Mouse (Mus musculus) E14TG2a.4 (cell line): ENCODE results near the gene Pidd1.
A peak's percentile ranks its signal among the peaks of the same experiment; 100 is the strongest.

Experiments used
- H3K27me3 ChIP-seq: 2 replicates; pipeline ENCODE4 v1.6.1; 2014; ENCODE audit warnings: low read length, control low read depth; ENCODE audit not compliant: insufficient read depth
- H3K36me3 ChIP-seq: 2 replicates; pipeline ENCODE4 v1.6.1; 2014; ENCODE audit warnings: low read length, control low read depth; ENCODE audit not compliant: insufficient read depth
- H3K4me1 ChIP-seq: replicated peaks from 2 replicates; pipeline ENCODE4 v1.6.1; 2014; ENCODE audit warnings: low read depth, low read length, control low read depth
- H3K4me3 ChIP-seq: replicated peaks from 2 replicates; pipeline ENCODE4 v1.5.1; 2014; ENCODE audit warnings: mild to moderate bottlenecking, low read length
- H3K9me3 ChIP-seq: 2 replicates; pipeline ENCODE4 v1.6.1; 2014; ENCODE audit warnings: low read length, control low read depth
- CTCF ChIP-seq: conservative IDR thresholded peaks from 2 replicates; pipeline ENCODE4 v1.5.1; 2014; ENCODE audit warnings: low read length
- NANOG ChIP-seq: IDR thresholded peaks from 2 replicates; pipeline ENCODE4 v1.6.1; 2014; ENCODE audit warnings: borderline replicate concordance, low read length, mixed read lengths
- POU5F1 ChIP-seq: IDR thresholded peaks from 2 replicates; pipeline ENCODE4 v1.6.1; 2014; ENCODE audit warnings: low read length, borderline replicate concordance

Gene Pidd1

DNA sequence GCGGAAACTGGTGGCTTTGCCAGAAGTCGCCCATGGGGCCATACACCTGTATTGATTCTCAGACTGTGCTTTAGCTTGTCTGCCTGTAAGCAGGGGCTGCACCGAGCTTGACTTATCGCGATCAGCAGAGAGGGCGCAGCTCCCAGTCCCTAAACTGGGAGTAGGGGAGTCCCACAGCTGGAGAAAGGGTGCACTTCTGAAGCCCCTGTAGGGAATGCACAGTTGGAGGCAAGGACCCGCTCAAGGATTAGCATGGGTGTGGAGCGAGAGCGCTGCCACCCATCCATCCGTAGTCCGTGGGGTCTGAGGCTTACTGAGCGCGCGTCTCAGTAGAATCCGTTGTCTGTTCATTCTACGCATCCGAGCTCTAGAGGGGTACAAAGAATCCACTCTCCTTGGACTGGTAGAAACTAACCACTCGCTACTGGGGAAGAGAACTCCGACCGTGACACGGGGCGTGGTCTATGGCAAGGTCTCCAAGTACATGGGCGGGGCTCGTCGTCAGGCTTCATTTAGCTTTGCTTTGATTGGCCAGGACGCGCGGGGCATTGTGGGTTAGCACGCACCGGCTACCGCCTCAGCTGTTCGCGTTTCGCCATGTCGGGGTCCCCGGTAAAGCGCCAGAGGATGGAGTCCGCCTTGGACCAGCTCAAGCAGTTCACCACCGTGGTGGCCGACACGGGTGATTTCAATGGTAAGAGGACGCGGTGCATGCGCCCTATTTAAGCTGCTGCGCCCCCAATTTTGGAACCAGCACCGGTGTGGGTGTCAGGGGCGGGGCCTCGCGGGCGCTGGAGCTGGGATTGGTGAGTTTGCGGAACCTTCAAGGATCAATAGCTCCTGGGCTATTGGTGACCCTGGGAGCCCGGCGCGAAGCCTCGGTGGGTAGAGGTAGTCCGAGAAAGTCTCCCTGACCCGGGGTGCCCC, 51.9 kb downstream of the Pidd1 start, which contains the start of gene Taldo1:
Gene Taldo1, plus strand, starts transcription at position 575 of the 927 bp plus-strand sequence.
- Histone ChIP-seq H3K4me3 (peak within 1 kb of the TSS; percentile 92), H3K9me3 (no peaks in the 10 kb centered on the region), H3K27me3 (no peaks in the 10 kb centered on the region), H3K36me3 (peaks cover 20% of the 10 kb centered on the region), H3K4me1 (peaks cover 56% of the 10 kb centered on the region)
- TF ChIP-seq CTCF, result no peak
- TF ChIP-seq NANOG, result no peak
- no peak for TF ChIP-seq POU5F1

DNA sequence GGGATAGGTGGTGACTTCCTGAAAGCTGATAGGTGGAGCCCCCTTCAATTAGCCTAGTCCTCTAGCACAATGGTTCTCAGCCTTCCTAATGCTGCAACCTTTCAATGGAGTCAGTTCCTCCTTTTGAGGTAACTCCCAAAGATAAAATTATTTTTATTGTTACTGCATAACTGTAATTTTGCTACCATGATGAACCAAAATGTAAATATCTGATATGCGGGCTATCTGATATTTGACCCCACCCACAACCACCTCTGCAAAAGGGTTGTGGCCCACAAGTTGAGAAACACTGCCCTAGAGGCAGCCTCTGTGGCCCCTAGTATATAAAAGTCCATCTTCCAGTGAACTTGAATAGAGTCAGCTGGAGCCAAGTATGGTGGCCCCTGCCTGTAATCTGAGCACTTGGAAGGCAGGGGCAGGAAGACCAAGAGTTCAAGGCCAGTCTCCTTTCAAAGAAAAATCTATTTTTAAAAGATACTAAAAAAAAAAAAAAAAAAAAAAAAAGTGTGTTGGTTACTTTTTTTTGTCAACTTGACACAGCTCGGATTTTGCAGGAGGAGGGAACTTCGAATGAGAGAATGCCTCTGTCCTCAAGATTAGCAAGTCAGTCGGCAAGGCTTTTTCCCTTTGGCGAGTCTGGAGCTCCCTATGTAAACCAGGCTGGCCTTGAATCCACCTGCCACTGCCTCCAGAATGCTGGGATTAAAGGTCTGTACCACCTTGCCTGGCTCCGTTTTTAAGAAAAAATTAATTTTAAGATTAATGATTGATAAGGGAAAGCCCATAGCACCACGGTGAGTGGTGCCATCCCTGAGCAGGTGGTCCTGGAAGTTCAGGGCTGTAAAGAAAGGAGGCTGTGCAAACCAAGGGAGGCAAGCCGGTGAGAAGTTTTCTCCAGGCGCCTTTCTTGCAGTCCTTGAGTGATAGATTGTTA, 53.2 kb downstream of the Pidd1 start:
- Histone ChIP-seq H3K27me3 (0 out of 2 replicates have a peak, but pooled peaks cover 4% of the 10 kb centered on the region), H3K36me3 (peaks cover 7% of the 10 kb centered on the region), H3K4me3 (peak overlapping the region; percentile 92; the same call in 1 of the 2 replicates), H3K9me3 (no peaks in the 10 kb centered on the region), H3K4me1 (peaks cover 53% of the 10 kb centered on the region)
- TF ChIP-seq CTCF (no peak), NANOG (no peak), POU5F1 (no peak)

DNA sequence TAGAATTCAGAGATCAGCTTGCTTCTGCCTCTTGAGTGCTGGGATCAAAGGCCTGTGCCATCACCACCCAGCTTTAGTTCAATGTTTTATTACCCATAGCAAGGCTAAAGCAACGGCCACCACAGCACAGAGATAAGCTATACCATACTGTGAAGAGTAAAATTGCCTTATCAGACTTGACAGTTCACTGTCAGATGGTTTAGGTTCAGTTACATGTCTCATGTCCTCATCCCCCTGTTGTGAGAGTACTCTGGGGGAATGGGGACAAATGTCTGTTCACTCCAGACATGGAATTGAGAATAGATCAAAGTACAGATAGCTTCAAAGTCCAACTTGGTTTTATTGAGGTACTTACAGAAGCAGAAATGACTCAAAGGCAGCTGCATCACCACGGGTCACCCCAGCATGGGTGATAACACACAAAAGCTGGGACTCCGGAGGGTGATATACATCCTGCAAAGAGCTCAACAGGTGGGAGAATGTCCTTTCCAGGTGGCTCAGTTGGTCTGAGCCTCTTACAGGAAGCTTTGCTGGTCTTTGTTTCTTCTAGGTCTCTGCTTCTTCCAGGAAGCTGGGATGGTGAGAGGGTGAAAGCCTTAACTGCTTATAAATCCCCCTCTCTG, 55.2 kb downstream of the Pidd1 start:
- TF ChIP-seq CTCF (no peak), POU5F1 (no peak), NANOG (no peak)
- H3K9me3 ChIP-seq, result no peaks in the 10 kb centered on the region
- H3K36me3 ChIP-seq, result no peaks in the 10 kb centered on the region
- H3K4me3 ChIP-seq, result no peak overlapping the region
- peaks cover 12% of the 10 kb centered on the region; the same call in 1 of the 2 replicates for H3K27me3 ChIP-seq
- peaks cover 49% of the 10 kb centered on the region for H3K4me1 ChIP-seq
